Mouse (Mus musculus): ENCODE measurements around the gene Adra2b.
A peak's percentile ranks its signal among the peaks of the same experiment; 100 is the strongest.

Adra2b gene

GRCm38 (mm10) chr2:127387521-127387920 is 24.5 kb downstream of the Adra2b start:
- peak; percentile 97 for DNase-seq

- no peak for DNase-seq
Measured at GRCm38 (mm10) chr2:127390352-127390751, 27.3 kb downstream of the Adra2b start.

GRCm38 (mm10) chr2:127390846-127391245 is 27.8 kb downstream of the Adra2b start:
- no peak for DNase-seq

- no peak for DNase-seq
Measured at GRCm38 (mm10) chr2:127391323-127391722, 28.3 kb downstream of the Adra2b start.

GRCm38 (mm10) chr2:127394606-127395161 is 31.7 kb downstream of the Adra2b start:
- no peak for DNase-seq

GRCm38 (mm10) chr2:127398738-127399137 is 35.7 kb downstream of the Adra2b start:
- no peak for DNase-seq

- no peak for DNase-seq
Measured at GRCm38 (mm10) chr2:127411126-127411525, 48.1 kb downstream of the Adra2b start.

- no peak for DNase-seq
Measured at GRCm38 (mm10) chr2:127415806-127416205, 52.8 kb downstream of the Adra2b start.

- DNase-seq = no peak
Measured at GRCm38 (mm10) chr2:127416706-127417105, 53.7 kb downstream of the Adra2b start.
